Mouse (Mus musculus): Measurements from ENCODE around the gene Gm44805. TPM values are rescaled to one million over a fixed set of nuclear protein-coding genes. Genes with fewer than 3 reads are reported as not detected.

Gm44805 gene
- polyA plus RNA-seq, 1 experiment from 2014 or later = 7.2 TPM

DNA sequence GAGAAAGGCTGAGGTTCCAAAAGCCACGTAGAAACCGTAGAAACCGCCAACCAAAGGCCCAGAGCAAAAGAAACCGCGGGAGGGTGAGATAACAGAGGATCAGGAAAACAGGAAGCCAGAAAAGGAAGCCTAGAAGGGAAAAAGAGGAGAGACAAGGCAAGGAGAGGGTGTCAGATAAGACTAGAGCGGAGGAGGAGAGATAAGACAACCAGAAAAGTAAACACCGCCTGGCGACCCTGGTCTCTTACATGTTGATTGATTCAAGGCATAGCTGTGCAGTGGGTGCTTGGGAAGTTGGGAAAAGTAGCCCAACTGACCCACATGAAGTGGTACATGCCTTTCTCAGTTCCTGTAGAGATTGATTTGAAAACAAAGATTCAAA lies 14.0 kb upstream of the Gm44805 start:
- Histone ChIP-seq H3K27ac (ENCODE audit: low read length) (peak overlapping the region; percentile 26; the same call in 1 of the 2 replicates), H3K4me3 (replicated peaks; ENCODE audit: low read length) (no peak overlapping the region), H3K4me2 (ENCODE audit: low read depth, low read length) (no peak overlapping the region), H3K9me3 (replicated peaks; ENCODE audit: control insufficient read depth, low read length) (no peaks in the 10 kb centered on the region), H3K27me3 (ENCODE audit: control insufficient read depth, insufficient read depth, low read length) (no peaks in the 10 kb centered on the region), H3K4me1 (ENCODE audit: control insufficient read depth, insufficient read depth, low read length) (peaks cover 36% of the 10 kb centered on the region), H3K9ac (ENCODE audit: low read length) (peak overlapping the region; percentile 10; the same call in 1 of the 2 replicates), H3K36me3 (ENCODE audit: control insufficient read depth, insufficient read depth, low read length) (no peaks in the 10 kb centered on the region; the same call in 1 of the 2 replicates)
- 15% methylated on average over 8 of the region's 8 CpGs for WGBS
- no peak for ATAC-seq (ENCODE audit: insufficient read depth, low FRiP score)

DNA sequence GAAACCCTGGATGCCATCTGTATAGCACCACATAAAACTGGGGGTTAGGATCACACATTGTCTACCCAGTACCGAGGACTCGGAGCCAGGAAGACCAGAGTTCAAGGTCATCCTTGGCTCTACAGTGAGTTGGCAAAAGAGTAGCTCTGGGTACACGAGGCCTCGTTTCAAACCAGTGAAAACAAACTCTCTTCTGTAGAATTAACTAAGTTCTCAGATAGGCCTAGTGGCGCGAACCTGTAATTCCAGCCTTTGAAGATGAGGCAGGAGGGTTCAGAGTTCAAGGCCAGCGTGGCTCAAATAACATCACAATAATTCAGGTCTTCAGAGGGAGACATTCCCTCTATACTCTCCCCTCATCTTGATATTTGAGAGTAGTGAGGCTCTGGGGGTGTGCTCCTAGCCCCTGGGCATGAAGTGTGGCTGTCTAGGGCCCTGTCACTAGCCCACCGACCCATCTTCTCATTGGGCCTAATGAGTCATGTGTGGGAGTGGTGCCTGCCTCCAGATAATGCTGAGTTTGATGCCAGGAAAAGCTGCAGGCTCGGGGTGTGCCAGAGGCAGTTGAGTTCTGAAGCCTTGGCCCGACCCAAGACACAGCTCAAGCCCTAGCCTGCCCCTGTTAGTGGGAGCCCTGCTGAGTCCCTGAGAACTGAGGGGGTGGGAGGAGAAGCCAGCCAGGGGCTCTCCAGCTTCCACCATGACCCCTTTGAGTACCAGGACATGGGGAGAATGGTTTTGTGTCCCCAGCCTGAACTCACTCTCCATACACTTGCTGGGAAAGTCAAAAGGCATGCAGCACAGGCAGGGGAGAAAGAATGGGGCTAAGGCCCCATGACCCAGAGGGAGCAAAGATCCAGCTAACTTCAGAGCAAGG lies 13.4 kb upstream of the Gm44805 start:
- Histone ChIP-seq H3K36me3 (ENCODE audit: control insufficient read depth, insufficient read depth, low read length) (no peaks in the 10 kb centered on the region; the same call in 1 of the 2 replicates), H3K9ac (ENCODE audit: low read length) (peak overlapping the region; percentile 10; the same call in 1 of the 2 replicates), H3K4me2 (ENCODE audit: low read depth, low read length) (no peak overlapping the region), H3K27ac (ENCODE audit: low read length) (peak overlapping the region; percentile 26), H3K9me3 (replicated peaks; ENCODE audit: control insufficient read depth, low read length) (no peaks in the 10 kb centered on the region), H3K4me3 (replicated peaks; ENCODE audit: low read length) (no peak overlapping the region), H3K4me1 (ENCODE audit: control insufficient read depth, insufficient read depth, low read length) (peaks cover 34% of the 10 kb centered on the region), H3K27me3 (ENCODE audit: control insufficient read depth, insufficient read depth, low read length) (no peaks in the 10 kb centered on the region)
- no peak for ATAC-seq (ENCODE audit: insufficient read depth, low FRiP score)
- WGBS = 70% methylated on average over 10 of the region's 10 CpGs

DNA sequence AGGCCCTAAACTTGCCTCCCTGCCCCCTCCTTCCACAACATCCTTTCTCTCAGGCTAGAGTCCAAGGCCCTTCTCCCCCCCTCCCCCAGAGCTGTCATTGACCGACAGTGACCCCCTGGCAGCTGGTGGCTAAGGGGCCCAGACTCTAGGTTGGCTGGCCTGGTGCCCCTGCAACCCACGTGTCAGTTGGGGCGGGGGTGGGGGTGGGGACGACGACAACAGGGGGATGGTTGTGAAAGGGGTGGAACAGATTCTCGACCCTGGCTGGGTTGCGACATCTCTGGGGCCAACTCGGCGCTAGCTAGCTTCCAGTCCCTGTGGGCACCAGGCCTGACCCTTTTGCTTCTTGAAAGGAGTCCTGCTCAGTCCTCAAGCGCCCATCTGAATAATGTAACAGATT lies 12.2 kb upstream of the Gm44805 start:
- no peak overlapping the region for H3K4me3 ChIP-seq (replicated peaks; ENCODE audit: low read length)
- no peaks in the 10 kb centered on the region for H3K27me3 ChIP-seq (ENCODE audit: control insufficient read depth, insufficient read depth, low read length)
- no peaks in the 10 kb centered on the region; the same call in 1 of the 2 replicates for H3K36me3 ChIP-seq (ENCODE audit: control insufficient read depth, insufficient read depth, low read length)
- H3K9ac ChIP-seq (ENCODE audit: low read length) = peak overlapping the region; percentile 18; the same call in 1 of the 2 replicates
- no peak overlapping the region for H3K4me2 ChIP-seq (ENCODE audit: low read depth, low read length)
- WGBS = 28% methylated on average over 10 of the region's 10 CpGs
- peak; percentile 45; the same call in 1 of the 2 replicates for ATAC-seq (ENCODE audit: insufficient read depth, low FRiP score)
- peak overlapping the region; percentile 42; the same call in 1 of the 2 replicates for H3K27ac ChIP-seq (ENCODE audit: low read length)
- H3K4me1 ChIP-seq (ENCODE audit: control insufficient read depth, insufficient read depth, low read length) = peaks cover 22% of the 10 kb centered on the region; the same call in 1 of the 2 replicates
- H3K9me3 ChIP-seq (replicated peaks; ENCODE audit: control insufficient read depth, low read length) = no peaks in the 10 kb centered on the region

DNA sequence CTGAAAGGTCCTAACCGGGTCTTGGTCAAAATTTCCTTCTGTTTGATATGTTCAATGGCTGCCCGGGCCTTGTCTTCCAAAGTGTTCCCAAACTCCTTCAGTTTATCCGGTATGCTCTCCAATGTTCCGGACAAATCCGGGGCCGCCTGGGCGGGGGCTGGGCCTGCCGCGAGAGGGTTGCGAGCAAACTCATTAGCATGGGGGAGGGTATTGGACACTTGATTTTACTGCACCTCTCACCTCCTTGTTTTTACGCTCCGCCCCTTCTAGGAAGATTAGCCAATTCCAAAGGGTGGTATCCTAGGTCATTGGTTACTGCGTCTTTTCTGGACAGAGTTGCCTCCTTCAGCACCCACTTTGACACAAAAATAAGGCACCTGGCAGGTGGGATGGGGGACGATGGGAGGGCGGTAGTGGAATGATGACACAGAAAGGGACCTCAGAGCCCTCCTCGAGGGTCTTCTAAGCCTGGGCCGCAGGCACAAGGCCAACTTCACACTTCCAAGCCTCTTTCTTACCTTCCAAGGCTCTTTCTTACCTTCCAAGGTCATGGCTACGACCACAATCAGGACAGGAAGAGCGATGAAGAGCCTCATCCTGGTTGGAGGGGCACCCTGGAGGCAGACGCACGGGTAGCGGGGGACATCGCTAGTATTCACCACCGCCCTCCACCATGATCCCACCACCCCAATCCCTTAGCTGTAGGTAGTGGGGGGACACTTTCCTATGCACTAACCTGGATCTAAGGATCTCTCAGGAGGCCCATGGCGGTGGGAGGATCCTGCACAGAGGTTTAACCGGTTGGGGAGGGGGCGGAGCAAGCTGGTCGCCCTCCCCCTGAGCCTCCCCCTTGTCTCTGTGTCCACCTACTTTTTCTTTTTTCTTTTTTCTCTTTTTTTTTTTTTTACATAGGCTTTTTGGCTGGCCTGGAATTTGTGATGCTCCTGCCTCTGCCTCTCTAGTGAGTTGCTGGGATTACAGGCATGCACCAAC lies 10.9 kb upstream of the Gm44805 start, which contains the start of gene Apoc1:
Gene Apoc1, minus strand, starts transcription at position 788 of the 993 bp plus-strand sequence.
- Histone ChIP-seq H3K4me3 (replicated peaks; ENCODE audit: low read length) (no peak within 1 kb of the TSS), H3K9ac (ENCODE audit: low read length) (peak within 1 kb of the TSS; percentile 18; the same call in 1 of the 2 replicates), H3K36me3 (ENCODE audit: control insufficient read depth, insufficient read depth, low read length) (no peaks in the 10 kb centered on the region; the same call in 1 of the 2 replicates), H3K27me3 (ENCODE audit: control insufficient read depth, insufficient read depth, low read length) (no peaks in the 10 kb centered on the region), H3K4me1 (ENCODE audit: control insufficient read depth, insufficient read depth, low read length) (peaks cover 21% of the 10 kb centered on the region; the same call in 1 of the 2 replicates), H3K27ac (ENCODE audit: low read length) (peak within 1 kb of the TSS; percentile 42; the same call in 1 of the 2 replicates), H3K9me3 (replicated peaks; ENCODE audit: control insufficient read depth, low read length) (no peaks in the 10 kb centered on the region), H3K4me2 (ENCODE audit: low read depth, low read length) (0 out of 2 replicates have a peak within 1 kb of the TSS, but pooled peaks have one; percentile 6)
- ATAC-seq (ENCODE audit: insufficient read depth, low FRiP score) = 0 out of 2 replicates have a peak, but pooled peaks have one; percentile 20
- 44% methylated on average over 28 of the region's 28 CpGs for WGBS

DNA sequence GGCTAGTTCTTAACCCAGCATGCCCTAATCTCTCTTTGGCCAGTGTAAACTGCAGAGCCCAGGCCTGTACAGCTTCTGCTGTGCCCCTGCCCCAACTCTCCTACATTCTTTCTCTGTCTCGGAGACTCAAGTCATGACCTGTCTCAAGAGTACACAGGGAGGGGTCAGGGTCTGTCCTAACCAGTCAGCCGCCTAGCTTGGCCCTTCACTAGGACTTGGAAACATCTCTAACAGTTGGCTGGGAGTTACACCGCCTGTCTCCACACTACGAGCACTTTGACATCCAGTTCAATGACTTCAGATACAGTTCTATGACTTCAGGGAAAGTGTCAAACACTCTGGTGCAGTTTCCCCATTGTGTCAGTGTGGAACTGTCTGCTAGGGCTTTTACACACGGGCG lies 10.2 kb upstream of the Gm44805 start:
- no peak for ATAC-seq (ENCODE audit: insufficient read depth, low FRiP score)
- Histone ChIP-seq H3K4me1 (ENCODE audit: control insufficient read depth, insufficient read depth, low read length) (peaks cover 21% of the 10 kb centered on the region; the same call in 1 of the 2 replicates), H3K36me3 (ENCODE audit: control insufficient read depth, insufficient read depth, low read length) (no peaks in the 10 kb centered on the region; the same call in 1 of the 2 replicates), H3K4me3 (replicated peaks; ENCODE audit: low read length) (no peak overlapping the region), H3K9ac (ENCODE audit: low read length) (no peak overlapping the region), H3K27ac (ENCODE audit: low read length) (no peak overlapping the region), H3K27me3 (ENCODE audit: control insufficient read depth, insufficient read depth, low read length) (no peaks in the 10 kb centered on the region), H3K4me2 (ENCODE audit: low read depth, low read length) (no peak overlapping the region), H3K9me3 (replicated peaks; ENCODE audit: control insufficient read depth, low read length) (no peaks in the 10 kb centered on the region)
- WGBS = 71% methylated on average over 6 of the region's 6 CpGs

DNA sequence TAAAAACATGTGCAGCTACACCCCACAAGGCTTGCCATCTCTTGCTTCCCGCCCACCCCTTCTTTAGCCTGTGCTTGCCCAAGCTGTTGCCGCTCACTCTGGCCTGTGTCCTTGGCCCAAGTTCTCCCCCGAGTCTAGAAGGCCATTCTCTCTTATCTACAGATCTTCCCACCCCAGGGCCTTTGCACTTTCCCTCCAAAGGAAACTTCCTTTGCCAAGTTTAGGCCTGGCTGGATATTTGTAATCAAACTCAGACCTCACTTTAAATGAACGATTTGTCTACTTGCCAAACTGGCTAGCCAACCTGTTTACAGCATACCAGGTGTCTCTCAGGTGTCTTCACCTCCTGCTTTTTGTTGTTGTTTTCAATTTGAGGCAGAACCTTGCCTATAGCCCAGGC lies 9.6 kb upstream of the Gm44805 start:
- H3K4me3 ChIP-seq (replicated peaks; ENCODE audit: low read length) = no peak overlapping the region
- H3K4me1 ChIP-seq (ENCODE audit: control insufficient read depth, insufficient read depth, low read length) = peaks cover 21% of the 10 kb centered on the region; the same call in 1 of the 2 replicates
- no peaks in the 10 kb centered on the region for H3K36me3 ChIP-seq (ENCODE audit: control insufficient read depth, insufficient read depth, low read length)
- WGBS = 87% methylated on average over 4 of the region's 4 CpGs
- no peaks in the 10 kb centered on the region for H3K9me3 ChIP-seq (replicated peaks; ENCODE audit: control insufficient read depth, low read length)
- no peaks in the 10 kb centered on the region for H3K27me3 ChIP-seq (ENCODE audit: control insufficient read depth, insufficient read depth, low read length)
- H3K4me2 ChIP-seq (ENCODE audit: low read depth, low read length) = no peak overlapping the region
- H3K9ac ChIP-seq (ENCODE audit: low read length) = no peak overlapping the region
- no peak for ATAC-seq (ENCODE audit: insufficient read depth, low FRiP score)
- H3K27ac ChIP-seq (ENCODE audit: low read length) = no peak overlapping the region

DNA sequence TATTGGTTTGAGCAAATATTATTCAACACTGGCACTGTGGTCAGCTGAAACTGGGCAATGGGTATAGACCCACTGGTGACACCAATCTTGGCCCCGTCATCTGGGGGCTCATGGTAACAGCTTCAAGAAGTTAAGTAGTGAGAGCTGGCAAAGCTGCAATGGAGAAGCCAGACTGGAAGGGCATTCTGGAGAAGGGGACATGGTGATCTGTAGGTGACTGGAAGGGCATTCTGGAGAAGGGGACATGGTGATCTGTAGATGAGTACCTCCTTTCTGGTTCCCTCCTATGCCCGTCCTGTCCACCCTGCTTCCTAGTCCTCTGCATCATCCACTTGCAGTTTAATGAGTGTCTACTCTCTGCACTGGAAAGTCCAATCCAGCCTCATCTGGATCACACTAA lies 7.4 kb upstream of the Gm44805 start:
- Histone ChIP-seq H3K4me2 (ENCODE audit: low read depth, low read length) (no peak overlapping the region), H3K27me3 (ENCODE audit: control insufficient read depth, insufficient read depth, low read length) (no peaks in the 10 kb centered on the region), H3K9me3 (replicated peaks; ENCODE audit: control insufficient read depth, low read length) (no peaks in the 10 kb centered on the region), H3K36me3 (ENCODE audit: control insufficient read depth, insufficient read depth, low read length) (no peaks in the 10 kb centered on the region), H3K4me1 (ENCODE audit: control insufficient read depth, insufficient read depth, low read length) (peaks cover 8% of the 10 kb centered on the region; the same call in 1 of the 2 replicates), H3K4me3 (replicated peaks; ENCODE audit: low read length) (no peak overlapping the region), H3K9ac (ENCODE audit: low read length) (no peak overlapping the region), H3K27ac (ENCODE audit: low read length) (no peak overlapping the region)
- ATAC-seq (ENCODE audit: insufficient read depth, low FRiP score) = no peak
- 98% methylated on average over 2 of the region's 2 CpGs for WGBS

DNA sequence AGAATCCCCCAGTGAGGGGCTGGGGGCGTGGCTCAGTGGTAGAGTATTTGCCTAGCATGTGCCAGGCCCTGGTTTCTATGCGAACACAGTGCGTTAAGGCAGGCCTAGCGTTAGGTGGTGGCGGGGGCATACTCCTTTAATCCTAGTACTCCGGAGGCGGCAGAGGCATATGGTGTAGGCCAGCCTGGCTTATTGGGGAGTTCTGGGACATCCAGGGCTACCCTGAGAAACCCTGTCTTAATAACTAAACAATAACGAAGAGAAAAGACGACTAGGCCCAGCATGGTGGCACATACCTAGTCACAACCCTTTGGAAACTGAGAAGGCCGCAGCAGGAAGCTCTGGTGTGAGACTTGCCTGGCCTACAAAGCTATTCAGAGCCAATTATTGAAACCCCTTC lies 6.9 kb upstream of the Gm44805 start:
- Histone ChIP-seq H3K9me3 (replicated peaks; ENCODE audit: control insufficient read depth, low read length) (no peaks in the 10 kb centered on the region), H3K4me2 (ENCODE audit: low read depth, low read length) (no peak overlapping the region), H3K27ac (ENCODE audit: low read length) (no peak overlapping the region), H3K4me1 (ENCODE audit: control insufficient read depth, insufficient read depth, low read length) (peaks cover 3% of the 10 kb centered on the region; the same call in 1 of the 2 replicates), H3K9ac (ENCODE audit: low read length) (no peak overlapping the region), H3K27me3 (ENCODE audit: control insufficient read depth, insufficient read depth, low read length) (no peaks in the 10 kb centered on the region), H3K36me3 (ENCODE audit: control insufficient read depth, insufficient read depth, low read length) (no peaks in the 10 kb centered on the region), H3K4me3 (replicated peaks; ENCODE audit: low read length) (no peak overlapping the region)
- ATAC-seq (ENCODE audit: insufficient read depth, low FRiP score) = no peak
- 94% methylated on average over 10 of the region's 10 CpGs for WGBS

Data from stomach, embryonic 16.5 days (tissue).